Mouse (Mus musculus) cerebellum, postnatal 36 days (tissue): Measurements from ENCODE around the gene Stk10.
"Not testable (repeated sequence)": the region's sequence is repeated elsewhere in the genome, so short reads cannot be mapped to it uniquely, and the experiment has no call there.

ENCODE experiments used
- DNase-seq, 2 experiments: peaks; one replicate each; pipeline ENCODE4 v3.0.0; 2021 to 2022; ENCODE audit warnings: mixed read lengths in 2 of 2

Gene Stk10

DNA sequence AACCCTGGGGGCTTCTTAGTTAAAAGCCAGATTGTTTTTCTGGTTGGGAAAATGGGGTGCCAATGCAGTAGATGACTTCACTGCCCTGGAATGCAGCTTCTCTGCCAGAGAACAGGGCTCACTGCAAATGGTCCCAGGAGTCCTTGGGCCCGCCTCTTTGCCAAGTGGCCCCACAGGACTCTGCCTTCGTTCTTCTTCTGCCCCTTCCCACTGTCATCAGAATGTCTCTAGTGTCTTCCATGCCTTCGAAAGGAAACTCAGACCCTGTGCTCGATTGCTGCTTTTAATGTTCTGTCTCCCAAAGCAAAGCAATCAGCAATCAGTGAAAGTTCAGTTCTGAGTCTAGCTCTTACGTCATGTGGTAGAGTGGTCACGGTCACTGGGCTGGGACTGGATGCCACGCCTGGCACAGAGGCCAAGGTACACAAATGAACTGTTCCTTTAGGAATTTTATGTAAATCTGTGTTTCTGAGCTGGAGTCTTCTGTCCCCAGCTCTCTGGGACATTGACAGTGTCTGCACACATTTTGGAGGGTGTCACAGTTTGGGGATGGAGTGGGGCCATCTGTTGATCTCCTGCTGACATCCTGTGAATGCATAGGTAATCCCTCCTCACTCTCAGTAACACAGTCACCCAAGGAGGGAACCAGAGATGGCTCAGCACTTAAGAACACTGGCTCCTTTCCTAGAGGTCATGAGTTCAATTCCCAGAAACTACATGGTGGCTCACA lies 72.2 kb downstream of the Stk10 start:
- DNase-seq: peak; percentile 49 to 61

DNA sequence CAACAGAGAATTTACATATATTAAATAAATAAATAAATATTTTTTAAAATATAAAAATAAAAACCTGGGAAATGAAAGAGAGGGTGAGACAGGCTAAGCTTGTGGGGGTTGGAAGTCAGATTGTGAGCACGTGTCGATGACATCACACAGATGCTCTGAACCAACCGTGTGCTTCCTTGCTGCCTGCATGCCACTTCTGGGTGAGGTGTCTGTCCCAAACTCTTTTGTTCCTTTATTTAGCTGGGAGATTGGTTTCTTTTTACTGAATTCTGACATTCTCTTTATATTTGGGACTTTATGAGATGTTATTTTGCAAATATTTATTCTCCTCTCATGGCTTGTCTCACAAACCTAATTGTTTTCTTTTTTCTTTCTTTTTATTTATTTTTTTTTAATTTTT lies 72.8 kb downstream of the Stk10 start:
- DNase-seq: no peak

DNA sequence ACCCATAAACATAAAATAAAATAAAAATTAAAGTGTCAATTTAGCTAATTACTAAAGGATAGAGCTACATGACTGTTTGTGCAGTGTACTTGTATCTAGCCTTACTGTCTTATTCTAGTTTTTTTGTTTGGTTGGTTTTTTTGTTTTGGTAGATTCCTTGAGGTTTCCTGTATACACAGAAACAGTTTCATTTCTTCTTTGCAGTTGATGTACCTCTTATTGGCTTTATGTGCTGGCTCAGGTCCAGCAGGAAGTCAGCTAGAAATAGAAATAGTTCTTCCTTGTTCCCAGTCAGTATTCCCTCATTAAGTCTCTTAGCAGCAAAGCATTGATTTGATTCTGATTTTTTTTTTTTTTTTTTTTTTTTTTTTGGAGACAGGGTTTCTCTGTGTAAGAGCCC lies 74.2 kb downstream of the Stk10 start:
- no peak for DNase-seq

DNA sequence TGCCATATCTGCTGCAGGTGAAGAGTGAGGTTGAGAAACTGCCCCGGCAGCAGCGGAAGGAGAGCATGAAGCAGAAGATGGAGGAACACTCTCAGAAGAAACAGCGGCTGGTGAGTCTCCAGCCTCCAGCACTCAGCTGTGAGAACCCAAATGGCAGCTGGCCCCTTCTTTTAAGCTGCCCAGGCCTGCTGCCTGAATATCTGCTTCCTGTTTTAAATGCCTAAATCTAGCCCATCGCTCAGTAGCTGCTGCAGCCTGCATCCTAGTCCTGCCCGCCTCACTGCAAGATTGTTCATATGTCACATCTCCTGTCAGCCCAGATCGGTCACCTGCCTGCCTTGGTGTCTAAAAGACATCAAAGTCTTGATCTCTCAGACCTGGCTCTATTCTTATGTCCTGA lies 77.5 kb downstream of the Stk10 start:
- DNase-seq: no peak

DNA sequence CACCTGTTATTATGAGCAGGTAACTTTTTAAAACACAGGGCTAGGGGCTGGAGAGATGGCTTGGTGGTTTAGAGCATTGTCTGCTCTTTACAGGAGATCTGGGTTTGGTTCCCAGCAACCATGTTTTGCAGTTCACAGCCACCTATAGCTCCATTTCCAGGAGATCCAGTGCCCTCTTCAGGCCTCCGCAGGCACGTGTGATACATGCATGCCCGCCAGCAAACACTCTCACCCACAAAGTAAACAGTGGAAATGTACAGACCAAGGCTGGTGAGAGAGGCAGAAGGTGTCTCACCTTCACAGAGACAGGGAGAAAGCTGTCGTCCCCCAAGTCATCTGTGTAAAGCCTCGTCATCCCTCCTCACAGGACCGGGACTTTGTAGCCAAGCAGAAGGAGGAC lies 79.2 kb downstream of the Stk10 start:
- no peak for DNase-seq

DNA sequence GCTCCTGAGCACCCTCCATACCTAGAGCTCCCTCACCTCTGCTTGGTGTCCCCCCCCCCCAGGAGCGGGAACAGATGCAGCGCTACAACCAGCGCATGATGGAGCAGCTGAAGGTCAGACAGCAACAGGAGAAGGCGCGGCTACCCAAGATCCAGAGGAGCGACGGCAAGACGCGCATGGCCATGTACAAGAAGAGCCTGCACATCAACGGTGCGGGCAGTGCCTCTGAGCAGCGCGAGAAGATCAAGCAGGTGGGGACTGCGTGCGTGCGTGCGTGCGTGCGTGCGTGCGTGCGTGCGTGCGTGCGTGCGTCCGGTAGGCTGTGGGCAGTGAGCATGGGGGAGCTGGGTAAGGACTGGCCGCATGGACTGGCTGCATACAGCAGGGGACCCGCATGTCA lies 81.4 kb downstream of the Stk10 start:
- DNase-seq: no peak

DNA sequence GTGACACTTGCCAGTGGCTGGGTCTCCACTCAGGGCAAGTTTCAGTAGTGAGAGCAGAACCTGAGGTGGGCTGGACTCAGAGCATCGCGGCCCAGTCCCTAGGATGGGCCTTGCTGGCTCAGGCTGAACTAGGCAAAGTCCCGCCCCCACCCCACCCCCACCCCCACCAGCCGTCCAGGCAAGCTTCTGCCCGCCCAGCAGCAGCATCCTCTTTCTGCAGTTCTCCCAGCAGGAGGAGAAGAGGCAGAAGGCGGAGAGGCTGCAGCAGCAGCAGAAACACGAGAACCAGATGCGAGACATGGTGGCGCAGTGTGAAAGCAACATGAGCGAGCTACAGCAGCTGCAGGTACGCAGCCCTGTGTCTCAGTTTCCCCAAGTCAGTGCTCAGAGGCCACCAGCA lies 82.5 kb downstream of the Stk10 start:
- no peak for DNase-seq

DNA sequence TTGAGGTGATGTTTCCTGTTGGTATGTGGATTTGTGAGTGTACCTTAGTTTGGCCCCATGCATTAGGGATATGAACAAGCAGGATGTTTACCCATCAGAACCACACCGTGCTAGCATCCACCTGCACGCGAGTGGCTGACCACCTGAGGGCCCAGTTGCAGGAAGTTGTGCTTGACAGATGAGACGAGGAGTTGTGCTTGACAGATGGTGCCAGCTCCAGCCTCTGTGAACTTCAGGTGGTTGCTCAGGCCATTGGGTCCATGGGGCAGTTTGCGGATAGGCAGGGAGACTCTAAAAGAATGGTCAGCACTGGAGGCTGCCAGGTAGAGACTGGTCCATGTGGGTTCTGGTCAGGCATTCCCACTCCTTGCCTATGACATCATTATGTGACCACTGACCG lies 83.0 kb downstream of the Stk10 start:
- no peak for DNase-seq

DNA sequence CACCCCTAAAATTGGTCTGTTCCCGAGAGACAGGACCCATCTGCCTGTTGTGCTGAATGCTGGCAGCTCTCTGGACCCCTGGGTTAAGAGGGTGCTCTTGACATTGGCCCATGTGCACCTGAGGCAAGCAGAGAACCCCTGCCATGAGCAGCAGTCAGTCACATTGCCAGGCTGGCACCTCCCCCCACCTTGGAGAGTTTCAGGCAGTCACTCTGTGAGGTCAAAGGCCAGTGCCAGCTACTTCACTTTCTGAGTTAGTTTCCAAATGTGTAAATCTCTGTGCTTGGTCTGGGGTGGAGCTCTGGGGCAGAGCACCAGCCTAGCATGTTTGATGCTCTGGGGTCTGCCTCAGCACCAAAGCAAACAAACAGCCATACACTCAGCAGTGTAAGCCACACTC lies 84.9 kb downstream of the Stk10 start:
- DNase-seq: no peak

DNA sequence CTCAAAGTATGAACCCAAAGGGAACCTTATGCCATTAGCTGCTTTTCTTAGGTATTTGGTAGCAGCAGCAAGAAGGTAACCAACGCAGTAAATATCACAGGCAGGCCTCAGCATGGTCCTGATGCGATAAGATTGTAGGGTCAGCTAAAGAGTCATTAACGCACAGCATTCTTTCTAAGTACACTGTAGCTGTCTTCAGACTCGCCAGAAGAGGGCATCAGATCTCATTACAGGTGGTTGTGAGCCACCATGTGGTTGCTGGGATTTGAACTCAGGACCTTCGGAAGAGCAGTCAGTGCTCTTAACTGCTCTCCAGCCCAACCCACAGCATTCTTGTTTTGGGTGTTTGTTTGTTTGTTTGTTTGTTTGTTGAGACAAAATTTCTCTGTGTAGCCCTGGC lies 85.5 kb downstream of the Stk10 start:
- DNase-seq: not testable (repeated sequence)

DNA sequence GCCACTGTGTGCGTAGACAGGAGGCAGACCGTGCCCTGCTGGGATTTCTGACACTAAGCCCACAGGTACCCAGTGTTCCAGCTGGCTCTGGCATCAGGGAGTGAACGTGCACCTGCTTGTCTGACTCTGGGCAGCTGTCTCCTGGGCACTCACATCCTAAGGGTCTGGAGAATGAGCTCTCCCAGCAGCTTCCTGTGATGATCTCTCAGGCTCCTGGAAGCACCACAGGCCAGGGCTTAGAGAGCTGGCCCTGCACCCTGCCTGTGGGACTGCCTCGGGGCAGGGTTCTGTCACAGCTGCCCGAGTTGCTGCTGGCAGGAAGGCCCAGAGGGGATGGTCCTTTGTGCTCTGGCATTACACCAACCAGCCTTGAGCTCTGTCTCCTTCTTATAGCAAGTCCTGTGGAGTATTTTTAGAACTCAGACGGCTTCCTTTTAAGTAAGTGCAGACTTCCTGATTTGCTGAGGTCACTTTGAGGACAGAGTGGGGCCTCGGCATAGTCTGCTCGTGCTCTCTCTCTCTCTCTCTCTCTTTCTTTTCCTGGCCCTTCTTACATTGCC lies 86.2 kb downstream of the Stk10 start:
- no peak for DNase-seq

DNA sequence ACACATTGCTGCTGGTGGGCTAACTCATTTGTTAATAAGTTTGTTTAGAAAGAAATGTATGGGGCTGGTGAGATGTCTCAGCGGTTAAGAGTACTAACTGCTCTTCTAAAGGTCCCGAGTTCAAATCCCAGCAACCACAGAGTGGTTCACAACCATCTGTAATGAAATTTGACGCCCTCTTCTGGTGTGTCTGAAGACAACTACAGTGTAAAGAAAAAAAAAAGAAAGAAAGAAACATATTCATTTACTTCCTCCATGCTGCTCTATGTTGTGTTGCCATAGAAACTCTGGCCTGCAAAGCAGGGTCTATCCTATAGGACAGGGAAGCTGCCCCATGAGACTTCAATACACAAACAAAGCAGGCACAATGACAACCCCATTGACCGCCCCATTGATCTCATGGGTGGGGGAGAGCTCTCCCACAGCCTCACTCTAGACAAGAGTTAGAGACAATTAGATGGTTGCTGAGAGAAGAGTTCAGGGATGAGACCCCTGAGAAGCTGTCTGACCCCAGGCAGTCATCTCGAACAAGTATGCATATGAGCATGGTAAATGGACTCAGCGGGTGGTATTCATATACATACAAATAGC lies 86.9 kb downstream of the Stk10 start:
- no peak for DNase-seq

DNA sequence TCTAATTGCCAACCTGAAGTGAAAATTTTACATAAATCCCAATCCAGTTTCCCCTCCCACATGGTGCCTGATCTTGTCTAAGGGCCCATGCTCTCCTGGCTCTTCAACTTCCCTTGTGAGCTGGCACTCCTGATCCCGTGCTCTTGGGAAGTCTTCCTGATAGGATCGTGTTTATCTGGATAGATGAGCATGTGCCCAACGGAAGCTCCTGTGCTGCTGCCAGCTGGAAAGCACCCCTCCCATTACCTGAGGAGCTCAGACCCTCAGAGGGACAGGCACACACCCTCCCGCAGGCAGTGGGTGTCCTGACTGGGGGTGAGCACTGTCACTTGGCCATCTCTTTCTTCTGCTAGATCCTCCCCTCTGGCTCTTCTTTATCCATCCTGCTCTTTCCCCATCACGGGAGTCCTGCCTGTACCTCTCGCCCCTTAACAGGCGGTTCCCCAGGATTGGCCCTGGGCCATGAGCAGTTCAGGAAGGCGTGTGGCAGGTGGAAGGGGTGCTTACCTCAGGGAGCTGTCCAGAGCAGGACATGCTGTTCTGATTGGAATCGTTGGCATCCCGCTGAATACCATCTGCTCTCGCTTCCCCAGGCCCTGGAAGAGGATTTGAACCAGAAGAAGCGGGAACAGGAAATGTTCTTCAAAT lies 88.8 kb downstream of the Stk10 start:
- DNase-seq: peak; percentile 96 to 98

DNA sequence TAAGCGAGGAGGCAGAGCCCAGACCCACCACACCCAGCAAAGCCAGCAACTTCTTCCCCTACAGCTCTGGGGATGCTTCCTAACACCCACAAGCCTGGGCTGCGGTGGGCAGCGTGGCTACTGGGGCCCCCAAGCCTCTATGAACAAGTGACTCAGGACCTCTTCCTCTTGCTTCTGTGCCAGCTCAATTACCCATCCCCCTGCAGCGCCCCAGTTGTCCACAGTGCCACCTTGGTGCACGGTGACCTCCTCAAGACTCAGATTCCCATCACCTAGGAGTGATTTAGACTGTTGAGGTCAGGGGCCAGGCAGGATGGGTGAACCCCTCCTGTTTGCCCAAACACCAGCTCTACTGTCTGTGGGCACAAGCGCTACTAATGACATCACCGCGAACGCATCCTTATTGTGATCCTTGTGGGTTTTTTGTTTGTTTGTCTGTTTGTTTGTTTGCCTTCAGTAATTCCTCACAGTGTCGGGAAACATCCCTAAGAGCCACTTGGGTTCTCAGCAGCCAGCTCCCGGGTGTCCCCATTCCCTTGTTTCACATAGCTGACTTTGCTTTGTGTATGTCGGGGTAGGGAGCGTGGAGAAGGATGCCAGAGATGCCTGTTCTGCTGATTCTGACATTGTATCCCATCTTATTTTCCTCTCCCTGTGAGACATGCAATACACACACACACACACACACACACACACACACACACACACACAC lies 89.5 kb downstream of the Stk10 start:
- DNase-seq: peak; percentile 38 to 71

DNA sequence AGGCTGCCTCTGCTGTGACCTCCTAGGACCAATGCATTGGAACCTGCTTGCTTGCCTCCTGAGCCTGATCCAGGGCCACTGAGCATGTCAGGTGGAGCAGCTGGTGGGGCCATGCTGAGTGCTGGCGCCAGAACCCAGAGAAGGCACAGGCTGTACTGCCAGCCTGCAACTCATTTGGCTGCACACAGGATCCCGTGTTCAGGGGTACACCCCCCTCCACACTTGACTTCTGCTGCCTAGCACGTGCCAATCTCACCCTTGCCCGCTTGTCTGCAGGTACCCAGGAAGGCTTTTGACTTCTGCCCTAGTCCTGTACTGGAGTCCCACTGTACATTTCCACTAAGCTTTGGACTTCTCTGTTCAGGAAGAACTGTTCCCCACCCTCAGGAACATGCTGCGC lies 90.1 kb downstream of the Stk10 start:
- DNase-seq: peak; percentile 95 to 97

DNA sequence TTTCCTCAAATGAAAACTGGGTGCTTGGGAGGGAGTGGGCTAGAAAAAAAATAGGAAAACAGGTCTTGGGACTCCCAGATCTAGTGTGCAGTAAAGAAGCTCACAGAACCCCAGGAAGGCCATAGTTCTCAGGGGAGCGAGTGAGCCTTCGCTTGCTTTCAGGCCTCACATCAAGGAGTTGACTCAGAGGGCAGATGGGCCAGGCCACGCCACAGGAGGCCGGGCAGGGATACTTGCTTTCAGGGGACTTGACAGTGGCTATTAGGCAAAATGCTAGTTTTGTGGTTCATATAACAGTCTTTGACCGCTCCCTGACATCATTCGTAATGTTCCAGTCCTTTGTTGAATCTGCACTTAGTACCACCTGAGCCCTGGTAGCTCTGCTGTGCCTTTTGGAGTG lies 90.8 kb downstream of the Stk10 start:
- peak in 1 of 2 experiments; percentile 61 for DNase-seq

DNA sequence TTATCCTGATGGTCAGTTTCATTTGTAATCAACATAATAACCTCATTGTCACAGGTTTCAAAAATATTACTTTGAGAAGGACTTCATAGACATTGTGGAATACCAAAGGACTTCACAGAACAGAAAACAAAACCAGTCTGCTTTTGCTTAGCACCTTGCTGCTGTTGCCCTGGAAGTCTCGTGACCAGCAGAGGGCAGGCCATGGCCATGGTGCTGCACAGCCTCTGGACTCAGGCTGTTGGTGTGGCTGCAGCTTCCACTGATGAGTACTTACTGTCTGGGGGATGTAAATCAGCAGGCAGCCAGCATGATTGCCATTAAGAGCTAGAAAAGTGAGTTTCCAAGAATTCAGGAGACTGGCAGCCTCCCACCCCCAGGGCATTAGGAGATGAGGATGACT lies 92.6 kb downstream of the Stk10 start:
- DNase-seq: peak; percentile 69 to 74

DNA sequence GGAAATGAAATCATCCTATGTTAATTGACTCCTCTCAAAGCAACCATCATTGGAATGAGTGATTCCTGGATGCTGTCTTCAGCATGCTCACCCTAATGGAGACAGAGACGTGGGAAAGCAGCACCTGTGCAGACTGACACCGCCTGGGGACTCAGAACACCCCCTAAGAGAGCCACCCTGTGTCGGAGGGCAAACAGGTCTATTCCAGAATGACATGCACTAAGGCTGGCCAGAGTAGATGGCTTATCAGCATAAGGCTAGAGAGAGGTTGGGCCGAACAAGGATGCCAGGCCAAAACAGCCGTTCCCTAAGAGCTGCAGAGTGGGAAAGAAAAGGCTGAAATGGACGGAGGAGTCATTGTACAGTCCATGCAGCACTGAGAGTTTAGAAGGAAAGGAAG lies 93.0 kb downstream of the Stk10 start:
- no peak for DNase-seq

DNA sequence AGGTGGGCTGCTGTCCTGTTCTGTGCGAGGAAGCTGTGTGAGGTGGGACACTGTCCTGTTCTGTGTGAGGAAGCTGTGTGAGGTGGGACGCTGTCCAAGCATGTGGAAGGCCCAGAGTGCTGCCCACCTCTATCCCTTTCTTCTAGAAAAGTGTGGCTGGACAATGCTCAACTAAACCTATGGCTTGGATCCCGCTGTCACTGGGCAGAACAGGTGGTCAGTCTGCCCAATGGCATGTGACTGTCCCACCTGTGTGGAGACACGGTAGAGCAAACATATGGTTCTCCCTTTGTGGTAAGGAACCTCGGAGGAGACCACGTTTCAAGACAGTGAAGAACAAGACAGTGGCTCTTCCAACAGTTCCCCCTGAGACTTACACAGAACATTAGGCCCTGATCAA lies 94.8 kb downstream of the Stk10 start:
- DNase-seq: peak in 1 of 2 experiments; percentile 50

DNA sequence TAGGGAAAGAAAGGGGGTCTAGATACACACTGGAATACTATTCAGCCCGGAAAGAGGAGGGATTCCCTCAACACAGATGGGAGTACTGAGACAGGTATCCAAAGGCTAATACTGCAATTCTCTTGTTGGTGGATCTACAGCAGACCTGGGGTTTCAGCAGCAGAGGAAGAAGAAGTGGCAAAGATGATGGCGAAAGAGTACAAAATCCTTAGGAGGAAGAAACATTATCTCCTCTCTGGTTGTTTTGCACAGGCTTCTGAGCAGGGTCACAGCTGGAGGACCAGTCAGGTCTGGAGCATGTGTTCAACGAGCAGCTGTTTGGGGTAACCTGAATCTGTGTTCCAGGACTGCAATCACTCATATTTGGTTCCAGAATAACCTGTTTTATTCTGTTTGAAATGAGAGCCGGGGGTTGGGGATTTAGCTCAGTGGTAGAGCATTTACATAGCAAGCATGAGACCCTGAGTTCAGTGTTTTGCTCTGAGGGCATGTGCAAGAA lies 96.7 kb downstream of the Stk10 start:
- no peak for DNase-seq

DNA sequence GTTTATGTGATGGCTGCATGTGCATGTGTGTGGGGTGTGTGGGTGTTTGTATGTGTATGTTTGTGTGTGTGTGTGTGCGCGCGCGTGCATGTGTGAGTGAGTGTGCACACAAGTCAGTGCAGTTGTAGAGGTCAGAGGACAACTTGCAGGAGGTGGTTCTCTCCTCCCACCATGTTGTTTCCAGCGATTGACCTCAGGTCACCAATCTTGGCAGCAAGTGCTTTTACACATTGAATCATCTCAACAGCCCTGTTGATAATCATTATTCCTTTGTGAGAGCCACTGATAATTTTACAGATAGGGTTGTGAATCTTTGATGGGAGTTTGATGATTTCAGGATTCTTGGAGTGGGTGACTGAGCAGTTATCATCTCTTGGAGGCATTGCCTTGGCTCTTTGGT lies 99.6 kb downstream of the Stk10 start:
- no peak for DNase-seq

DNA sequence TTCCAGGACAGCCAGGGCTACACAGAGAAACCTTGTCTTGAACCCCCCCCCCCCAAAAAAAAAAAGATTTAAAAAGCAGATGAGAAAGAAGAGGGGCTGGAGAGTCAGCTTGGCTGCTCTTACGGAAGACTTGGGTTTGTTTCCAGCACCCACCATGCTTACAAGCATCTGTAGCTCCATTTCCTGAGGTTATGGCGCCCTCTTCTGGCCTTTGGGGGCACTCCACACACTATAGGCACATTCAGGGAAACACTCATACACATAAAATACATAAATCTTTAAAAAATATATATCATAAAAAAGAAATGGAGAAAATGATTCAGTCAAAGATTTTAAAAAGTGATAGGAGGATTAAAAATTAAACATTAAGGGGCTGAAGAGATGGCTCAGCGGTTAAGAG lies 100.4 kb downstream of the Stk10 start:
- no peak for DNase-seq

DNA sequence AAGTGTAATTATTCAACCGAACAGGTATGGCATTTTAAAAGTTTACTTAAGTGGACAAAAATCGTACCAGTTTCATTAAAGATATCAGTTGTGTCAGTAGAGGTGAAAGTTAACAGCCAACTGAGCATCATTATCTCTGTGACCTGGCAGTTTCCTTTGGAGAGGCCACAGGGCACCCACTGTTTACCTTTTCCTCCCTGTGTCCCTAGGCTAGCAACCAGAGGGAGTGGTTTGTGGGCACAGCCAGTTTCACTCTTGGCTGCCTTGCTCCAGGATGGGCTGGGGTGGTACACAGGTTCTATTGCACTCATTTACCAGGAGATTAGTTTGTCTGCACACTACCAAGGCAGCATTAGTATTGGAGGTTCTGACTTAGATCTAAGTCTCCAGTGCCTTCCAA lies 101.0 kb downstream of the Stk10 start:
- DNase-seq: no peak
